Mouse (Mus musculus) CH12.LX (cell line): ENCODE data around the gene Pon3. TPM values are rescaled to one million over a fixed set of nuclear protein-coding genes. Genes with fewer than 3 reads are reported as not detected.

ENCODE experiments used
- DNase-seq: peaks from one replicate; pipeline ENCODE4 v3.0.0-alpha.2; 2013; ENCODE audit errors: extremely low read depth
- H3K27ac ChIP-seq: 2 replicates; pipeline ENCODE4 v1.5.1; 2012; ENCODE audit warnings: low read depth, mild to moderate bottlenecking, control low read depth, moderate library complexity; ENCODE audit not compliant: insufficient read depth
- H3K27me3 ChIP-seq: replicated peaks from 2 replicates; pipeline ENCODE3; 2012; ENCODE audit warnings: inconsistent platforms
- H3K36me3 ChIP-seq, 2 experiments: replicated peaks in 1 of 2; 2 replicates each; pipeline versions ENCODE3 to v1.6.1; 2012; ENCODE audit warnings: inconsistent platforms in 1 of 2, low read length in 1 of 2, mild to moderate bottlenecking in 1 of 2, mixed read lengths in 1 of 2, moderate library complexity in 1 of 2; ENCODE audit not compliant: control insufficient read depth in 1 of 2, insufficient read depth in 1 of 2
- H3K4me1 ChIP-seq, 2 experiments: 2 replicates each; pipeline ENCODE4 v1.6.1; 2012; ENCODE audit warnings: inconsistent platforms in 1 of 2, moderate library complexity in 1 of 2; ENCODE audit not compliant: insufficient read depth in 2 of 2, control insufficient read depth in 1 of 2
- H3K4me2 ChIP-seq: 2 replicates; pipeline ENCODE4 v1.6.1; 2012; ENCODE audit warnings: low read depth, mild to moderate bottlenecking, control low read depth; ENCODE audit not compliant: poor library complexity, insufficient read depth, severe bottlenecking
- H3K4me3 ChIP-seq, 3 experiments: fragments of 150-350 bp in 1 of 3; sonication (generic) in 1 of 3; replicated peaks in 1 of 3; 2 replicates each; pipeline versions ENCODE3 to v1.5.1; 2011 to 2012; ENCODE audit warnings: low read depth in 2 of 3, low read length in 2 of 3, mild to moderate bottlenecking in 2 of 3, moderate library complexity in 2 of 3, control low read depth in 1 of 3, improper control_type of control experiment in 1 of 3, inconsistent platforms in 1 of 3, mixed read lengths in 1 of 3; ENCODE audit not compliant: poor library complexity in 1 of 3
- H3K79me2 ChIP-seq: replicated peaks from 2 replicates; pipeline ENCODE4 v1.6.1; 2012; ENCODE audit warnings: mild to moderate bottlenecking, moderate library complexity; ENCODE audit not compliant: control insufficient read depth, poor library complexity, insufficient read depth, severe bottlenecking; ENCODE audit errors: extremely low read depth
- H3K9ac ChIP-seq: 2 replicates; pipeline ENCODE4 v1.6.1; 2012; ENCODE audit warnings: low read depth, mild to moderate bottlenecking, control low read depth, moderate library complexity; ENCODE audit not compliant: insufficient read depth
- H3K9me3 ChIP-seq: replicated peaks from 2 replicates; pipeline ENCODE3; 2012; ENCODE audit warnings: low read length, inconsistent platforms, mixed read lengths
- BHLHE40 ChIP-seq: IDR thresholded peaks from 2 replicates; pipeline ENCODE4 v1.6.1; 2011; ENCODE audit warnings: mild to moderate bottlenecking, low read depth, low read length, improper control_type of control experiment
- EP300 ChIP-seq: IDR thresholded peaks from 2 replicates; pipeline ENCODE4 v1.6.1; 2011; ENCODE audit warnings: low read length, improper control_type of control experiment
- ETS1 ChIP-seq: conservative IDR thresholded peaks from 2 replicates; pipeline ENCODE4 v1.6.1; 2012; ENCODE audit warnings: low read depth, mild to moderate bottlenecking, inconsistent platforms, low read length, improper control_type of control experiment, moderate library complexity
- IRF4 ChIP-seq: IDR thresholded peaks from 2 replicates; pipeline ENCODE4 v1.6.1; 2014; ENCODE audit warnings: low read depth, mild to moderate bottlenecking, inconsistent platforms, low read length, improper control_type of control experiment
- JUND ChIP-seq: conservative IDR thresholded peaks from 2 replicates; pipeline ENCODE4 v1.6.1; 2011; ENCODE audit warnings: low read depth, low read length, improper control_type of control experiment
- MAFK ChIP-seq: IDR thresholded peaks from 2 replicates; pipeline ENCODE4 v1.6.1; 2011; ENCODE audit warnings: low read length, improper control_type of control experiment; ENCODE audit not compliant: insufficient replicate concordance
- MAX ChIP-seq: IDR thresholded peaks from 2 replicates; pipeline ENCODE4 v1.6.1; 2011; ENCODE audit warnings: low read length, improper control_type of control experiment
- PAX5 ChIP-seq: IDR thresholded peaks from 2 replicates; pipeline ENCODE4 v1.6.1; 2012; ENCODE audit warnings: low read length, inconsistent platforms, mixed read lengths
- POLR2A ChIP-seq: IDR thresholded peaks from 2 replicates; pipeline ENCODE4 v1.6.1; 2011; ENCODE audit warnings: low read depth, mild to moderate bottlenecking, improper control_type of control experiment, low read length
- TBP ChIP-seq: conservative IDR thresholded peaks from 2 replicates; pipeline ENCODE4 v1.6.1; 2011; ENCODE audit warnings: low read depth, low read length, improper control_type of control experiment
- USF2 ChIP-seq: conservative IDR thresholded peaks from 2 replicates; pipeline ENCODE4 v1.6.1; 2011; ENCODE audit warnings: low read depth, low read length, improper control_type of control experiment
- ZNF384 ChIP-seq: IDR thresholded peaks from 2 replicates; pipeline ENCODE4 v1.6.1; 2012; ENCODE audit warnings: low read depth, low read length, improper control_type of control experiment, inconsistent platforms
- dilution Hi-C: fragments of 300-500 bp; cut with MboI; formaldehyde crosslinking; loops from 2 replicates; pipeline ENCODE4 v1.14.3; 2020; ENCODE audit warnings: low sequenced_read_pairs; ENCODE audit not compliant: extremely low pct_unique_long_range_greater_than_20kb, extremely low pct_ligation_motif_present
- in situ Hi-C: fragments of 300-500 bp; cut with MboI; formaldehyde crosslinking; loops from 3 replicates; pipeline ENCODE4 v1.14.3; 2019; ENCODE audit warnings: low sequenced_read_pairs, low pct_ligation_motif_present, low pct_unique_long_range_greater_than_20kb, mixed read lengths
- polyA plus RNA-seq: library from polyadenylated mRNA; unstranded; fragments of >175 nt; gene quantifications from 2 replicates; pipeline ENCODE4 v1.2.1, GENCODE M21; 2012; ENCODE audit warnings: low read depth; ENCODE audit not compliant: insufficient read length
- total RNA-seq, 2 experiments: library from RNA; depleted of rRNA; stranded (reverse); fragments of 300-350 nt in 1 of 2; fragments of >200 nt in 1 of 2; gene quantifications; 2 replicates each; pipeline ENCODE4 v1.2.3; 2012 to 2014

Pon3 gene
- total and polyA plus RNA-seq, 3 experiments: 13.4 to 33.1 (median 27.5) TPM

DNA sequence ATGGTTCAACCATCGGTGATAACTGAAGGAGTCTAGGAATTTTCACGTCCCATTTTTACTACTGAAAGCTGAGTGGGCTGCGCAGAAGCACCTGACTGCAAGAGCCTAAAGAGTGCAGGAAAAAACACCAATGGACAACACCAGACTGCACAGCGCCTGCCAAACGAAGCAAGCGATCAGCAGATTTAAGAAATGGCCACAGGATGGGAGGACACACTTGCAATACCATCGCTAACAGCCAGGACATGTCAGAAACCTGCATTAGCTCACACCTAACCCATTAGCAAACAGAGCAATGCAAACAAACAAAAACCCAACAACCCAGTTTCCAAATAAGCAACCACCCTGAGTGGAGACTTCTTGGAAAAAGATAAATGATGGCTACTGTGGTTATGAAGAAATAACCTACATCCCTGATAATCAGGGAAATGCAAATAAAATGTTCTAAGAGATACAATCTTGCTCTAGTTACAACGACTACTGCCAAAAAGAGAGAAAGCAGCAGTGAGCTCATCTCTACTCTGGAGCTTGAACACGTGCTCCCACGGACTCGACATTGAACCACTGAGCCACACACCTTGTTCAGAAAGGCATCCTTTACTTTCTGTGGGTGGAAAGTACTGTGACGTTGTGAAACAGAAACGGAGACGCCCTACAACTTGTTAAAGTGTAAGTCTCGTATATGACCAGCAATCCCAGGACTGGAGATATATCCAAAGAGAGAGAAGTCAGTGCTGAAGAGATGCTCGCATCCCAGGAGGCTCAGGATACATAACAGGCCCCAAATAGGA is 38.8 kb upstream of the Pon3 start:
- peak overlapping the region; percentile 5; the same call in 1 of the 2 replicates for H3K4me2 ChIP-seq
- H3K4me1 ChIP-seq: peaks cover 33 to 76% of the 10 kb centered on the region in 2 experiments
- H3K9ac ChIP-seq: no peak overlapping the region

DNA sequence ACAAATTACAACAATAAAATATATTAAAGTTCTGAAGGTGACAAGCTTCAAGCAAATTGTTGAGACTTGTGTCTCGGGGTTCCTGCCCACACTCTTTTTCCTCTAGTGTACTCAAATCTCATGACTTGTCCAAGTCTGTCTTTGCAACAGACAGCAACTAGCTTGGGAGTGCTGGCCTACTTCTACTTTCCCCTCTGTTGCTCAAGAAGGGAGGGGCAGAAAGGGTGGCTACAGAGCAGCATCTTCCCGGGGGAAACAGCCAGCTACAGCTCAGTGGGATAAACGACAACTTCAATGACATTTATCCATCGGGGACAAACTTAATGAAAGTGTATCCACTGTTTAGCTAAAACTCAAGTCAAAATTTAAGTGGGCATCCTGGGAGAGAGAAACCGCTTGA is 36.8 kb upstream of the Pon3 start:
- Histone ChIP-seq H3K27ac (no peak overlapping the region), H3K36me3 (peaks cover 22 to 57% of the 10 kb centered on the region in 2 experiments), H3K4me3 (no peak overlapping the region), H3K9me3 (no peaks in the 10 kb centered on the region), H3K4me1 (peaks cover 31 to 81% of the 10 kb centered on the region in 2 experiments), H3K79me2 (peaks cover 18% of the 10 kb centered on the region), H3K27me3 (no peaks in the 10 kb centered on the region), H3K9ac (no peak overlapping the region), H3K4me2 (no peak overlapping the region)
- DNase-seq: no peak
- TF ChIP-seq POLR2A (no peak), USF2 (no peak), TBP (no peak)
- dilution Hi-C loops (no loop called here), in situ Hi-C loops (no loop called here)

More for the DNA sequence above, 38.8 kb upstream of the Pon3 start:
- Histone ChIP-seq H3K79me2 (peaks cover 18% of the 10 kb centered on the region), H3K4me3 (no peak overlapping the region), H3K27ac (no peak overlapping the region), H3K27me3 (no peaks in the 10 kb centered on the region), H3K36me3 (peaks cover 18 to 41% of the 10 kb centered on the region in 2 experiments), H3K9me3 (no peaks in the 10 kb centered on the region)
- TF ChIP-seq MAX (peak; percentile 51; the same call in 1 of the 2 replicates), MAFK (no peak)
- no peak for DNase-seq
- in situ Hi-C loops (no loop called here), dilution Hi-C loops (no loop called here)

DNA sequence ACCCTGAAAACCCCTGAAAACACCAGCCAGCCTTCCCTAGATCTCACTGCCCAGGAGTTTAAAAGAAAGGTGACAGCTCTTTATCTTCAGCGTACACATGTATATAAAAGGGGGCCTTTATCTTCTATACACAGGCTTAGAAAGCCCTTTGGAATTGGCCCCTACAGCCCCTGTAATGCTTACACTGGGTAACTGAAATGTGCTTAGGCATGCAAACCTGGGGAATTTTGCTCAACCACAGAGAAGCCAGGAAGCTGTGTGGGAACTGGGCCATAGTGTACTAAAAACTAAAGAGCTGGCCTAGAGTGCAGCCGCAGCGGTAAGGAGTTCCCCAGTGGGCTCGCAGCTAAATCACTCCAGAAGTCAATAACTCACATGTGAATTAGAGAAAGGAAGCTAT is 35.4 kb upstream of the Pon3 start:
- TF ChIP-seq IRF4: peak; percentile 44
- TF ChIP-seq BHLHE40: peak; percentile 38; the same call in 1 of the 2 replicates
- no peak for TF ChIP-seq JUND
- TF ChIP-seq EP300: peak; percentile 26; the same call in 1 of the 2 replicates
- no peak for TF ChIP-seq ZNF384
- no peak for TF ChIP-seq PAX5
- TF ChIP-seq ETS1: peak; percentile 63
- no peak overlapping the region for H3K9ac ChIP-seq
- in situ Hi-C loops (no loop called here), dilution Hi-C loops (no loop called here)
- peaks cover 28 to 85% of the 10 kb centered on the region in 2 experiments for H3K4me1 ChIP-seq
- H3K9me3 ChIP-seq: no peaks in the 10 kb centered on the region
- DNase-seq: no peak
- no peaks in the 10 kb centered on the region for H3K27me3 ChIP-seq
- no peak overlapping the region for H3K4me3 ChIP-seq
- 0 out of 2 replicates have a peak overlapping the region, but pooled peaks have one; percentile 5 for H3K4me2 ChIP-seq
- H3K27ac ChIP-seq: no peak overlapping the region
- H3K79me2 ChIP-seq: peaks cover 18% of the 10 kb centered on the region
- H3K36me3 ChIP-seq: peaks cover 22 to 67% of the 10 kb centered on the region in 2 experiments
